Mouse (Mus musculus) MEL (cell line): ENCODE measurements around the gene Myom1. TPM values are rescaled to one million over a fixed set of nuclear protein-coding genes. Genes with fewer than 3 reads are reported as not detected.

Source experiments
- DNase-seq: peaks from one replicate; pipeline ENCODE4 v3.0.0; 2011; ENCODE audit warnings: low read depth, low spot score
- H3K27ac ChIP-seq: 2 replicates; pipeline ENCODE4 v1.5.1; 2012; ENCODE audit warnings: low read depth, mild to moderate bottlenecking, control low read depth, low read length, moderate library complexity; ENCODE audit not compliant: control insufficient read depth
- H3K27me3 ChIP-seq, 2 experiments: fragments of 150-350 bp in 1 of 2; sonication (generic) in 1 of 2; 2 replicates each; pipeline ENCODE4 v1.6.1; 2012; ENCODE audit warnings: low read length in 2 of 2, mild to moderate bottlenecking in 2 of 2, improper control_type of control experiment in 1 of 2, moderate library complexity in 1 of 2; ENCODE audit not compliant: insufficient read depth in 2 of 2, control insufficient read depth in 1 of 2
- H3K36me3 ChIP-seq, 2 experiments: 2 replicates each; pipeline ENCODE4 v1.6.1; 2012 to 2014; ENCODE audit warnings: low read length in 2 of 2, improper control_type of control experiment in 1 of 2, inconsistent platforms in 1 of 2, mild to moderate bottlenecking in 1 of 2; ENCODE audit not compliant: insufficient read depth in 2 of 2, control insufficient read depth in 1 of 2
- H3K4me1 ChIP-seq, 2 experiments: fragments of 150-350 bp in 1 of 2; sonication (generic) in 1 of 2; 2 replicates each; pipeline ENCODE4 v1.6.1; 2012; ENCODE audit warnings: low read length in 2 of 2, improper control_type of control experiment in 1 of 2, mild to moderate bottlenecking in 1 of 2; ENCODE audit not compliant: insufficient read depth in 2 of 2, control insufficient read depth in 1 of 2
- H3K4me3 ChIP-seq, 2 experiments: fragments of 150-350 bp in 1 of 2; sonication (generic) in 1 of 2; 2 replicates each; pipeline ENCODE4 v1.5.1; 2012; ENCODE audit warnings: low read depth in 2 of 2, low read length in 2 of 2, mild to moderate bottlenecking in 2 of 2, moderate library complexity in 2 of 2, control low read depth in 1 of 2, improper control_type of control experiment in 1 of 2; ENCODE audit not compliant: control insufficient read depth in 1 of 2, insufficient read depth in 1 of 2
- H3K79me2 ChIP-seq: 2 replicates; pipeline ENCODE4 v1.6.1; 2012; ENCODE audit warnings: mild to moderate bottlenecking, low read length, moderate library complexity; ENCODE audit not compliant: control insufficient read depth, poor library complexity, insufficient read depth
- H3K9ac ChIP-seq: 2 replicates; pipeline ENCODE4 v1.6.1; 2012; ENCODE audit warnings: low read depth, mild to moderate bottlenecking, control low read depth, low read length, moderate library complexity; ENCODE audit not compliant: control insufficient read depth, poor library complexity, severe bottlenecking
- H3K9me3 ChIP-seq: fragments of 150-350 bp; sonication (generic); replicated peaks from 2 replicates; pipeline ENCODE4 v1.6.1; 2012; ENCODE audit warnings: mild to moderate bottlenecking, low read length, improper control_type of control experiment, moderate library complexity; ENCODE audit not compliant: insufficient read depth
- BHLHE40 ChIP-seq: IDR thresholded peaks from 2 replicates; pipeline ENCODE4 v1.6.1; 2012; ENCODE audit warnings: low read depth, mild to moderate bottlenecking, inconsistent platforms, low read length, improper control_type of control experiment, borderline replicate concordance
- E2F4 ChIP-seq: IDR thresholded peaks from 2 replicates; pipeline ENCODE4 v1.6.1; 2011; ENCODE audit warnings: low read depth, low read length, improper control_type of control experiment, borderline replicate concordance
- ELF1 ChIP-seq: IDR thresholded peaks from 2 replicates; pipeline ENCODE4 v1.6.1; 2014; ENCODE audit warnings: low read depth, mild to moderate bottlenecking, inconsistent platforms, low read length, improper control_type of control experiment, moderate library complexity
- ETS1 ChIP-seq: IDR thresholded peaks from 2 replicates; pipeline ENCODE4 v1.6.1; 2012; ENCODE audit warnings: low read depth, mild to moderate bottlenecking, inconsistent platforms, low read length, improper control_type of control experiment, moderate library complexity
- GABPA ChIP-seq: IDR thresholded peaks from 2 replicates; pipeline ENCODE4 v1.6.1; 2012; ENCODE audit warnings: low read depth, mild to moderate bottlenecking, inconsistent platforms, low read length, improper control_type of control experiment, moderate library complexity
- GATA1 ChIP-seq: IDR thresholded peaks from 2 replicates; pipeline ENCODE4 v1.6.1; 2011; ENCODE audit warnings: low read depth, low read length, improper control_type of control experiment
- KAT2A ChIP-seq: conservative IDR thresholded peaks from 2 replicates; pipeline ENCODE4 v1.6.1; 2012; ENCODE audit warnings: low read depth, low read length, improper control_type of control experiment, inconsistent platforms
- MAFK ChIP-seq: IDR thresholded peaks from 2 replicates; pipeline ENCODE4 v1.6.1; 2011; ENCODE audit warnings: low read depth, mild to moderate bottlenecking, low read length, improper control_type of control experiment, borderline replicate concordance
- MAZ ChIP-seq: IDR thresholded peaks from 2 replicates; pipeline ENCODE4 v1.6.1; 2012; ENCODE audit warnings: low read depth, mild to moderate bottlenecking, inconsistent platforms, low read length, improper control_type of control experiment
- MEF2A ChIP-seq: IDR thresholded peaks from 2 replicates; pipeline ENCODE4 v1.6.1; 2014; ENCODE audit warnings: low read depth, mild to moderate bottlenecking, inconsistent platforms, low read length, improper control_type of control experiment; ENCODE audit not compliant: poor library complexity, insufficient replicate concordance, severe bottlenecking; ENCODE audit errors: extremely low read depth
- MYB ChIP-seq: IDR thresholded peaks from 2 replicates; pipeline ENCODE4 v1.6.1; 2011; ENCODE audit warnings: mild to moderate bottlenecking, low read depth, low read length, improper control_type of control experiment
- MYC ChIP-seq: IDR thresholded peaks from 2 replicates; pipeline ENCODE4 v1.6.1; 2011; ENCODE audit warnings: low read depth, mild to moderate bottlenecking, low read length, improper control_type of control experiment, moderate library complexity
- POLR2AphosphoS5 ChIP-seq: IDR thresholded peaks from 2 replicates; pipeline ENCODE4 v1.6.1; 2012; ENCODE audit warnings: low read depth, borderline replicate concordance, mild to moderate bottlenecking, inconsistent platforms, low read length, moderate library complexity, mixed read lengths
- RCOR1 ChIP-seq: IDR thresholded peaks from 2 replicates; pipeline ENCODE4 v1.6.1; 2012; ENCODE audit warnings: low read depth, mild to moderate bottlenecking, inconsistent platforms, low read length, improper control_type of control experiment
- SMC3 ChIP-seq: IDR thresholded peaks from 2 replicates; pipeline ENCODE4 v1.6.1; 2011; ENCODE audit warnings: low read depth, low read length, improper control_type of control experiment
- USF2 ChIP-seq, 2 experiments: IDR thresholded peaks; 2 replicates each; pipeline ENCODE4 v1.6.1; 2011 to 2012; ENCODE audit warnings: improper control_type of control experiment in 2 of 2, low read length in 2 of 2, borderline replicate concordance in 1 of 2, inconsistent platforms in 1 of 2, low read depth in 1 of 2, mild to moderate bottlenecking in 1 of 2; ENCODE audit not compliant: insufficient read depth in 1 of 2
- ZC3H11A ChIP-seq: IDR thresholded peaks from 2 replicates; pipeline ENCODE4 v1.6.1; 2012; ENCODE audit warnings: low read depth, mild to moderate bottlenecking, inconsistent platforms, low read length, improper control_type of control experiment
- ZKSCAN1 ChIP-seq: IDR thresholded peaks from 2 replicates; pipeline ENCODE4 v1.6.1; 2012; ENCODE audit warnings: low read depth, mild to moderate bottlenecking, inconsistent platforms, low read length, improper control_type of control experiment, moderate library complexity
- ZMIZ1 ChIP-seq: IDR thresholded peaks from 2 replicates; pipeline ENCODE4 v1.6.1; 2012; ENCODE audit warnings: low read depth, mild to moderate bottlenecking, inconsistent platforms, low read length, improper control_type of control experiment, moderate library complexity
- ZNF384 ChIP-seq: IDR thresholded peaks from 2 replicates; pipeline ENCODE4 v1.6.1; 2012; ENCODE audit warnings: low read depth, mild to moderate bottlenecking, inconsistent platforms, low read length, improper control_type of control experiment
- polyA plus RNA-seq, 2 experiments: library from polyadenylated mRNA; stranded (reverse) in 1 of 2; unstranded in 1 of 2; fragments of >175 nt in 1 of 2; fragments of >200 nt in 1 of 2; gene quantifications; 2 replicates each; pipeline versions ENCODE4 v1.2.1 to v1.2.4; 2012; ENCODE audit warnings: low replicate concordance in 2 of 2, low read depth in 1 of 2; ENCODE audit not compliant: insufficient read length in 2 of 2, insufficient read depth in 1 of 2, missing spikeins in 1 of 2
- total RNA-seq: library from RNA; depleted of rRNA; stranded (reverse); fragments of 300-350 nt; gene quantifications from 2 replicates; pipeline ENCODE4 v1.2.3, GENCODE M21; 2012

Gene Myom1
- total and polyA plus RNA-seq, 3 experiments: 0.65 to 0.79 TPM; not detected in 1

- no peaks in the 10 kb centered on the region for H3K79me2 ChIP-seq
- no peak overlapping the region for H3K9ac ChIP-seq
- H3K9me3 ChIP-seq: no peaks in the 10 kb centered on the region
- H3K36me3 ChIP-seq: peaks cover 0 to 3% of the 10 kb centered on the region in 2 experiments; a peak in 1 of 4 replicates
- no peak for DNase-seq
- no peak overlapping the region for H3K4me3 ChIP-seq
- TF ChIP-seq KAT2A: no peak
- H3K27me3 ChIP-seq: no peaks in the 10 kb centered on the region
- peaks cover 0 to 3% of the 10 kb centered on the region in 2 experiments; a peak in 2 of 4 replicates for H3K4me1 ChIP-seq
- H3K27ac ChIP-seq: no peak overlapping the region
Measured at GRCm38 (mm10) chr17:71049292-71049691, 46.9 kb downstream of the Myom1 start.

GRCm38 (mm10) chr17:71053134-71053708 lies 50.8 kb downstream of the Myom1 start:
- Histone ChIP-seq H3K79me2 (no peaks in the 10 kb centered on the region), H3K9ac (no peak overlapping the region), H3K4me3 (no peak overlapping the region), H3K36me3 (peaks cover 0 to 6% of the 10 kb centered on the region in 2 experiments; a peak in 2 of 4 replicates)
- DNase-seq: no peak
- TF ChIP-seq ZNF384: no peak
- 0 out of 2 replicates have a peak, but pooled peaks have one; percentile 56 for TF ChIP-seq POLR2AphosphoS5
- TF ChIP-seq, all 39 proteins: peak for 1
- no peaks in the 10 kb centered on the region for H3K27me3 ChIP-seq
- H3K9me3 ChIP-seq: no peaks in the 10 kb centered on the region
- H3K4me1 ChIP-seq: peaks cover 5 to 9% of the 10 kb centered on the region in 2 experiments; a peak in 3 of 4 replicates
- no peak overlapping the region for H3K27ac ChIP-seq

DNA sequence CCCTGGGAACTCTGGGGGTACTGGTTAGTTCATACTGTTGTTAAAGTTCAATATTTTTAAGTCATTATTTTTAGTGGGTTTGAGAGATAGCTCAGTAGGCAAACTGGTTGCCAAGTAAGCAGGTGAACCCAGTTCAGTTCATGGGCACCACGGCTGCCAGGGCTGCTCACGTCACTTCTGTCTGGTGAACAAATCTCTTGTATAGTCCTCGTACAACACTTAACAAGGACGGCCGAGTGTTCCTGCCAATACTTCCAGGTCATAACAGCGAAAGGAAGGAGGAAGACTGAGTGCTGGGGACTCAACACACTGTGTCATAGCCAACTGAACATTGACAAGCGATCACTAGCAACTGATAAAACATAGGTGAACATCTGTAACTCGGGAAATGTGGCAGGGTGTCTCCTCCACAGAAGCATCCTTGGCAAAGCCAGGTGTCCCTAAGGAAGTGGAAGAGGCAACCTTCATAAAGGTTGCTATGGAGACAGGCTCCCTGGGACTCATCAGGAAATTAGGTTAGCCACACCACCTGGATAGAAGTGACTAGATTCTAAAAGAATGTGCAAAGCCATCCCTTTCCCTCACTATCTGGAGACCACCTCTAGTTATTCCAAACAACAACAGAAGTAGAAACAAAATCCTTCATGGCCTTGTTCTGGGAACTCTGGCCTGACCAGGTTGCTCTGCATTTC lies 52.9 kb downstream of the Myom1 start:
- Histone ChIP-seq H3K4me1 (peaks cover 5 to 9% of the 10 kb centered on the region in 2 experiments; a peak in 3 of 4 replicates), H3K9ac (no peak overlapping the region), H3K4me3 (no peak overlapping the region), H3K27ac (no peak overlapping the region), H3K79me2 (no peaks in the 10 kb centered on the region), H3K9me3 (no peaks in the 10 kb centered on the region), H3K36me3 (peaks cover 0 to 6% of the 10 kb centered on the region in 2 experiments; a peak in 2 of 4 replicates), H3K27me3 (no peaks in the 10 kb centered on the region)
- TF ChIP-seq MEF2A: no peak
- no peak for TF ChIP-seq MAZ
- TF ChIP-seq KAT2A: no peak
- TF ChIP-seq GABPA: no peak
- TF ChIP-seq POLR2AphosphoS5: no peak
- TF ChIP-seq SMC3: no peak
- TF ChIP-seq RCOR1: no peak
- no peak for TF ChIP-seq ETS1
- no peak for TF ChIP-seq ZKSCAN1
- TF ChIP-seq USF2 (IDR thresholded peaks at IDR 0.05; ENCODE audit: borderline replicate concordance in 1 of 2, insufficient read depth in 1 of 2, low read depth in 1 of 2, low read length in 2 of 2): no peak
- no peak for TF ChIP-seq BHLHE40
- no peak for TF ChIP-seq MYC
- no peak for TF ChIP-seq GATA1
- no peak for TF ChIP-seq MAFK
- no peak for TF ChIP-seq ELF1
- TF ChIP-seq MYB: no peak
- no peak for TF ChIP-seq ZMIZ1
- TF ChIP-seq ZC3H11A: no peak
- no peak for TF ChIP-seq E2F4
- DNase-seq: no peak
